Mouse (Mus musculus) midbrain, embryonic 10.5 days (tissue): ENCODE measurements at regions not wholly inside any gene's neighbourhood (a gene's known extent, or its start where the extent isn't known, plus 50 kb on each side); places are given as distances from the start of the nearest gene placed in this dataset.

ENCODE experiments used
- DNase-seq: peaks from one replicate; pipeline ENCODE4 v3.0.0-alpha.2; 2017; ENCODE audit warnings: low spot score
- H3K27ac ChIP-seq: fragments of 300-500 bp; sonication (generic); replicated peaks from 2 replicates; pipeline ENCODE4 v1.5.1; 2016; ENCODE audit warnings: mild to moderate bottlenecking
- H3K27me3 ChIP-seq: fragments of 300-500 bp; sonication (generic); 2 replicates; pipeline ENCODE4 v1.6.1; 2016; ENCODE audit warnings: low read depth, mild to moderate bottlenecking; ENCODE audit not compliant: poor library complexity, severe bottlenecking
- H3K36me3 ChIP-seq: fragments of 300-500 bp; sonication (generic); 2 replicates; pipeline ENCODE4 v1.6.1; 2016; ENCODE audit warnings: mild to moderate bottlenecking, moderate library complexity
- H3K4me1 ChIP-seq: fragments of 300-500 bp; sonication (generic); 2 replicates; pipeline ENCODE4 v1.6.1; 2016
- H3K4me3 ChIP-seq: fragments of 300-500 bp; sonication (generic); 2 replicates; pipeline ENCODE4 v1.5.1; 2016; ENCODE audit warnings: mild to moderate bottlenecking, moderate library complexity
- H3K9me3 ChIP-seq: fragments of 300-500 bp; sonication (generic); replicated peaks from 2 replicates; pipeline ENCODE4 v1.6.1; 2016; ENCODE audit warnings: mild to moderate bottlenecking
- WGBS: fragments of 180-500 bp; shearing (Covaris S2); methylation state at CpG from one replicate; pipeline ENCODE4 v1.1.7; 2016; 5-methylcytosine and 5-hydroxymethylcytosine counted together

GRCm38 (mm10) chr8:26813198-26813815 lies 163.8 kb upstream of the Zfp703 start:
- peaks cover 11% of the 10 kb centered on the region; the same call in 1 of the 2 replicates for H3K27me3 ChIP-seq
- H3K9me3 ChIP-seq: no peaks in the 10 kb centered on the region
- no peak for DNase-seq
- 89% methylated on average over 9 of the region's 9 CpGs for WGBS
- no peak overlapping the region for H3K4me3 ChIP-seq
- no peak overlapping the region for H3K27ac ChIP-seq
- peaks cover 22% of the 10 kb centered on the region for H3K4me1 ChIP-seq
- no peaks in the 10 kb centered on the region for H3K36me3 ChIP-seq

DNA sequence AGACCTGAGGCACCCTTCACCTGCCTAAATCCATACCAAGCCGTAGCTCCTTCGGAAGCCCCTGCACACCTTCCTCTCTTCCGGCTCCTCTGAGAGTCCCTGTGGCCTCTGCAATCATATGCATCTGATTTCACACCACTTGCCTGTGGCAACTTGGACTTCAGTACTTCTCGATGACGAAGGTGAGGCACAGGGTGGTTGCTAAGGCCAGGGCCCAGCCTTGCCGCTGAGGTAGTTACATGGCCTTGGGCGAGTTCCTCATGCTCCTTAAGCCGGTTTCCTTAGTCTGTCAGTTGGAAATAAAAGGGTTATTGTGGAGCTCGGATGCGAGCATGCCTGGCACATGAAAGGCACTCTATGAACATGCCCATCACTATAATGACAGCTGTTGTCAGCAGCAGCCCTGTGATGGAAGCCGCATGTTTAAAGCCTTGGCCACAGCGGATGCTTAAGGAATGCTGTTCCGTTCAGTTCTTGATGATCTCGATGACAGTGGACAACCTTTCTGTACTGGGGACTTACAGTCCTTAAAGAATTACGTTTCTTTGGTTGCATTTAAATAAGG lies 162.0 kb upstream of the Zfp703 start:
- Histone ChIP-seq H3K4me3 (no peak overlapping the region), H3K4me1 (peaks cover 11% of the 10 kb centered on the region), H3K27ac (no peak overlapping the region), H3K36me3 (no peaks in the 10 kb centered on the region), H3K9me3 (no peaks in the 10 kb centered on the region), H3K27me3 (peaks cover 4% of the 10 kb centered on the region; the same call in 1 of the 2 replicates)
- WGBS: 79% methylated on average over 15 of the region's 15 CpGs
- no peak for DNase-seq

DNA sequence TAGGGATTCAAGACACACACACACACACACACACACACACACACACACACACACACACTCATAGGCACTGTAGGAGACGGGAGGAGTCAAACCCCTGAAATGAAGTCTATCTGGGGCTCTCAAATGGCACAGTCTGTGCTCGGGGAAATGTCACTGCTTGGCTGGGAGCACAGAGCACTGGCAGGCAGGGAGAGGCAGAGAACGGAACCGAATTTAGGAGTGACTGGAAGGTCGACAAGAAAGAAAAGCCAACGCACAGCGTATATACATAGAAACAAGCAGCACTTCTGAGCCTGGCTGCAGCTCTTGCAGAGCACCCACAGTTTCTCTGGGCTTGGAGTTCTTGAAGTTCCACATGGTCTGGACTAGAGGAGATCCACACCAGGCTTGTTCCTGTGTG lies 160.1 kb upstream of the Zfp703 start:
- Histone ChIP-seq H3K27ac (no peak overlapping the region), H3K4me3 (no peak overlapping the region), H3K36me3 (no peaks in the 10 kb centered on the region), H3K9me3 (no peaks in the 10 kb centered on the region), H3K4me1 (peaks cover 11% of the 10 kb centered on the region), H3K27me3 (0 out of 2 replicates have a peak, but pooled peaks cover 4% of the 10 kb centered on the region)
- WGBS: 85% methylated on average over 7 of the region's 7 CpGs
- no peak for DNase-seq

- WGBS: 87% methylated on average over 8 of the region's 8 CpGs
- Histone ChIP-seq H3K4me3 (no peak overlapping the region), H3K27me3 (no peaks in the 10 kb centered on the region), H3K9me3 (no peaks in the 10 kb centered on the region), H3K4me1 (peaks cover 6% of the 10 kb centered on the region), H3K27ac (no peak overlapping the region), H3K36me3 (no peaks in the 10 kb centered on the region)
- DNase-seq: no peak
These were observed 152.8 kb upstream of the Zfp703 start for GRCm38 (mm10) chr8:26824189-26824941.

DNA sequence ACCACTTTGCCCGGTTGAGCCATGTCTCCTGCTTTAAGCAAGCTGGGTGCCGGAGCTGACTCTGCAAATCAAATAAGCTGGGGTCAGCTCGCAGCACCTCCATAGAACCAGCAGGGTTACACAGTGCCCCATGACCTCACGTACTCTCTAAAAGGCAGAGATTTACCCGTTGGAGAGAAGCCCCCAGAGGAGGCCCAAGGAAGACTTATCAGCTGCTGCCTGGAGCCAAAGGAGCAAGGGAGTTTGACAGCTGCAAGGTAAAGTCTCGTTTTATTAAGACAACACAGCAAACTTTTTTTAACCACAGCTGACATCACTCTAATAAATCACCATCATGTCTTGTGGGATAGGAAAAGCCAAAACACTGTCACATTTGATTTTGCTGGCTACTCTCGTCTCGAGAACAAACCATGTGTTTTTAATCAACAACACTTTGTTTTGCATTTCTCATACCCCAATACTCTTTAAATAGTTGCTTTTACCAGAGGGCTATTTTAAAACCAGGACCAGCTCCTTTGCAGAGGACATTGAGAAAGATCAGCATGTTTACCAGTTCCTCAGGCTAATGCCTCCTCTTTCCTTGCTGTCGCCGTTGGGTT lies 148.7 kb upstream of the Zfp703 start:
- Histone ChIP-seq H3K27me3 (no peaks in the 10 kb centered on the region), H3K9me3 (no peaks in the 10 kb centered on the region), H3K4me3 (no peak overlapping the region), H3K27ac (0 out of 2 replicates have a peak overlapping the region, but pooled peaks have one; percentile 33), H3K36me3 (no peaks in the 10 kb centered on the region), H3K4me1 (peaks cover 20% of the 10 kb centered on the region)
- WGBS: 51% methylated on average over 10 of the region's 10 CpGs
- no peak for DNase-seq

- no peaks in the 10 kb centered on the region for H3K27me3 ChIP-seq
- DNase-seq: no peak
- no peaks in the 10 kb centered on the region for H3K36me3 ChIP-seq
- H3K4me1 ChIP-seq: peaks cover 28% of the 10 kb centered on the region
- H3K4me3 ChIP-seq: no peak overlapping the region
- 84% methylated on average over 4 of the region's 4 CpGs for WGBS
- H3K9me3 ChIP-seq: no peaks in the 10 kb centered on the region
- no peak overlapping the region for H3K27ac ChIP-seq
These were observed 147.8 kb upstream of the Zfp703 start for GRCm38 (mm10) chr8:26829313-26829712.

DNA sequence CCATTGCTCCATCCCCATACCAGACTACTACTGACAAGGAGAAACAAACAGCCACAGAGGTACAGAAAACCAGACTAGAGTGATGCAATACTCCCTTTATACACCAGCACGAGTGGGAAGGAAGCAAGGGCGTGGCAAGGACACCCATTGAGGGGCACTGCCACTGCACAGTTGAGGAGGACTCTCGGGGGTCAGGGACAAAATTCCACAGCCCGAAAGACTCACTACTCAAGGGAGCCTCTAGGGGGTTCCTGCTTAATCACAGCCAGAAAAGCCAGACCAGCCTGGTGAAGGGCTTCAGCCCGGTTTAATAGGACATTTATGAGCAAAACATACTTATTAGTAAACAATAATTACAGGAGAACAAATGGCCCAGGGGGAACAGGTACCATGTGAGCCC lies 146.0 kb upstream of the Zfp703 start:
- 54% methylated on average over 5 of the region's 5 CpGs for WGBS
- Histone ChIP-seq H3K27ac (no peak overlapping the region), H3K9me3 (no peaks in the 10 kb centered on the region), H3K4me1 (peaks cover 37% of the 10 kb centered on the region), H3K27me3 (peaks cover 3% of the 10 kb centered on the region; the same call in 1 of the 2 replicates), H3K4me3 (no peak overlapping the region), H3K36me3 (no peaks in the 10 kb centered on the region)
- DNase-seq: no peak

- Histone ChIP-seq H3K27ac (no peak overlapping the region), H3K9me3 (no peaks in the 10 kb centered on the region), H3K36me3 (no peaks in the 10 kb centered on the region), H3K4me1 (peaks cover 37% of the 10 kb centered on the region), H3K27me3 (peaks cover 3% of the 10 kb centered on the region; the same call in 1 of the 2 replicates), H3K4me3 (no peak overlapping the region)
- no peak for DNase-seq
- 75% methylated on average over 6 of the region's 6 CpGs for WGBS
These were observed 145.3 kb upstream of the Zfp703 start for GRCm38 (mm10) chr8:26831790-26832189.

DNA sequence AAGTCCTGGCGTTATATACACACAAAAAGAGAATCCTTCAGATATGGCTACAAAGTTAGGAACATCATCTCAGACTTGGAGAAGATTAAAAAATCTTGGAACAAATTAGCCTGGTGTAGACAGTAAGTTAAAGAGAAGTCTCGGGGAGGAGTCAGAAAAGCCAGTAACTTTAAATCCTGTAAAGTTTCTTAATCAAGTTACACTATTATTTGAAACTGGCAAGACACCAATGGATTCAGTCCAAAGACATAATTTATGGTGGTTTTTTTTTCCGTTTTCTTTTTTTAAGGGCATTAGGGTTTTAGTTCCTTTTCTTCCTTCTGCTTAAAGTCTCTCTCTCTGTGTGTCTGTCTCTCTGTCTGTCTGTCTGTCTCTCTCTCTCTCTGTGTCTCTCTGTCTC lies 144.6 kb upstream of the Zfp703 start:
- H3K27me3 ChIP-seq: peaks cover 3% of the 10 kb centered on the region; the same call in 1 of the 2 replicates

DNA sequence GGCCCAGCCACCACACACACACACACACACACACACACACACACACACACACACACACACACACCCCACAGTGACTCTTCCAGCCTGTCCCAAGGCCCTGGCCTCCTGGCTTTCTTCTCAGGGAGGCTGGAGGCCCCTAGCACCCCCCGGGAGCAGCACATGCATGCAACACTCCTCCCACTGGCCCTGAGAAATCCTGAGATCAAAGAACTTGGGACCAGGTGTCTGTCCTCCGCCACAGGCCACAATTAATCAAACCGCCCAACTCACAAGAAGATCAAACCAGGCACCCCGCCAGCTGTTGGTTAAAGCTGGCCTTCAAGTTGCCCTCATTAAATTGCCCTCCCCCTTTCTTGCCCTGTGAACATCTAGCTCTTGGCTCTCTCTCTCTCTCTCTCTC lies 143.8 kb upstream of the Zfp703 start:
- WGBS: 12% methylated on average over 4 of the region's 4 CpGs
- Histone ChIP-seq H3K27me3 (peaks cover 3% of the 10 kb centered on the region; the same call in 1 of the 2 replicates), H3K27ac (peak overlapping the region; percentile 53), H3K36me3 (no peaks in the 10 kb centered on the region), H3K4me1 (peaks cover 33% of the 10 kb centered on the region), H3K9me3 (no peaks in the 10 kb centered on the region), H3K4me3 (no peak overlapping the region)
- peak; percentile 50 for DNase-seq

More for the DNA sequence above, 144.6 kb upstream of the Zfp703 start:
- H3K9me3 ChIP-seq: no peaks in the 10 kb centered on the region
- no peaks in the 10 kb centered on the region for H3K36me3 ChIP-seq
- peaks cover 37% of the 10 kb centered on the region for H3K4me1 ChIP-seq
- no peak for DNase-seq
- H3K4me3 ChIP-seq: no peak overlapping the region
- no peak overlapping the region for H3K27ac ChIP-seq
- 87% methylated on average over 3 of the region's 3 CpGs for WGBS

GRCm38 (mm10) chr8:26833784-26834183 lies 143.3 kb upstream of the Zfp703 start:
- no peak for DNase-seq
- WGBS: 64% methylated on average over 5 of the region's 5 CpGs
- no peaks in the 10 kb centered on the region for H3K9me3 ChIP-seq
- no peaks in the 10 kb centered on the region for H3K36me3 ChIP-seq
- H3K4me3 ChIP-seq: no peak overlapping the region
- H3K27me3 ChIP-seq: peaks cover 3% of the 10 kb centered on the region; the same call in 1 of the 2 replicates
- H3K4me1 ChIP-seq: peaks cover 31% of the 10 kb centered on the region
- H3K27ac ChIP-seq: peak overlapping the region; percentile 53

GRCm38 (mm10) chr8:26834604-26835003 lies 142.5 kb upstream of the Zfp703 start:
- Histone ChIP-seq H3K9me3 (no peaks in the 10 kb centered on the region), H3K27me3 (peaks cover 3% of the 10 kb centered on the region; the same call in 1 of the 2 replicates), H3K4me3 (no peak overlapping the region), H3K27ac (0 out of 2 replicates have a peak overlapping the region, but pooled peaks have one; percentile 7), H3K36me3 (no peaks in the 10 kb centered on the region), H3K4me1 (peaks cover 31% of the 10 kb centered on the region)
- 87% methylated on average over 13 of the region's 13 CpGs for WGBS
- no peak for DNase-seq
